ENCODE assay signal across 24 mouse cellular contexts in genomic region chr10:14101966-14102365, GRCm38 (mm10).
DNase-seq lines count a peak whose midpoint lies in the region; ATAC-seq and TF ChIP-seq lines count a peak whose summit lies in the region.
"Had no signal": no experiment of that assay in that cellular context is flagged by ENCODE, and none has a peak within 500 bp of the region (broad histone marks: within the 10 kb centered on the region; RNA-seq: fewer than 3 reads in every experiment).

No protein-coding gene starts in this region.

- 73% methylated on average over 5 of the region's 5 CpGs for WGBS in lung, postnatal 0 days

- no peak overlapping the region for H3K4me2 ChIP-seq in lung, postnatal 0 days (replicated peaks; ENCODE audit: low read depth, low read length)
- H3K4me2 ChIP-seq: forebrain, embryonic 15.5 days; heart, embryonic 12.5 days; limb, embryonic 13.5 days; liver, embryonic 12.5 days; lung, embryonic 14.5 days; neural tube, embryonic 13.5 days; stomach, embryonic 15.5 days had no signal

- no peaks in the 10 kb centered on the region for H3K9me3 ChIP-seq in lung, postnatal 0 days (ENCODE audit: low read length)
- H3K9me3 ChIP-seq: forebrain, embryonic 15.5 days; heart, embryonic 12.5 days; limb, embryonic 13.5 days; liver, embryonic 12.5 days; neural tube, embryonic 13.5 days; stomach, embryonic 15.5 days had no signal

- peak; percentile 36 for DNase-seq in adrenal gland, postnatal 10 days
- DNase-seq in adrenal gland, postnatal 36 days, result no peak
- DNase-seq in lung, postnatal 0 days (ENCODE audit: low spot score), result peak; percentile 22
- DNase-seq in lung, postnatal 25 days (ENCODE audit: low spot score), result no peak
- DNase-seq in brain, adult 2 months (ENCODE audit: low read depth, low spot score), result peak; percentile 65
- DNase-seq in skeletal muscle tissue, adult 2 months (ENCODE audit: low read depth, low spot score), result peak; percentile 31
- no peak for DNase-seq in heart, adult 11 months
- DNase-seq in kidney, postnatal 36 days, result no peak
- DNase-seq: cerebellum, adult 8-10 months; heart, postnatal 10 days; kidney, postnatal 25 days; lung, embryonic 14.5 days; midbrain, embryonic 14.5 days; right cerebral cortex, adult 18-20 months; right cerebral cortex, postnatal 4 days; thymus, adult 2 months had no signal

- H3K4me1 ChIP-seq in lung, postnatal 0 days (ENCODE audit: insufficient read depth, low read depth, low read length), result no peaks in the 10 kb centered on the region
- H3K4me1 ChIP-seq: forebrain, embryonic 15.5 days; limb, embryonic 13.5 days; liver, embryonic 12.5 days; neural tube, embryonic 13.5 days; stomach, embryonic 15.5 days had no signal

- no peaks in the 10 kb centered on the region for H3K27me3 ChIP-seq in lung, postnatal 0 days (replicated peaks; ENCODE audit: insufficient read depth, low read length)
- H3K27me3 ChIP-seq: forebrain, embryonic 15.5 days; heart, embryonic 12.5 days; limb, embryonic 13.5 days; liver, embryonic 12.5 days; neural tube, embryonic 13.5 days; stomach, embryonic 15.5 days had no signal

- no peak overlapping the region for H3K4me3 ChIP-seq in lung, postnatal 0 days (ENCODE audit: low read depth, low read length)
- H3K4me3 ChIP-seq: forebrain, embryonic 15.5 days; heart, embryonic 12.5 days; limb, embryonic 13.5 days; liver, embryonic 12.5 days; myocyte; neural tube, embryonic 13.5 days; stomach, embryonic 15.5 days had no signal

- TF ChIP-seq EP300 in lung, postnatal 0 days (IDR thresholded peaks at IDR 0.05), result no peak

- TF ChIP-seq CTCF in lung, postnatal 0 days (IDR thresholded peaks at IDR 0.05), result no peak

- no peaks in the 10 kb centered on the region for H3K36me3 ChIP-seq in lung, postnatal 0 days (ENCODE audit: insufficient read depth, low read length)
- H3K36me3 ChIP-seq: forebrain, embryonic 15.5 days; heart, embryonic 12.5 days; limb, embryonic 13.5 days; liver, embryonic 12.5 days; neural tube, embryonic 13.5 days; stomach, embryonic 15.5 days had no signal

- no peak overlapping the region for H3K27ac ChIP-seq in lung, postnatal 0 days (ENCODE audit: low read length)
- H3K27ac ChIP-seq: forebrain, embryonic 15.5 days; limb, embryonic 13.5 days; liver, embryonic 12.5 days; neural tube, embryonic 13.5 days; stomach, embryonic 15.5 days had no signal

- no peak for ATAC-seq in lung, postnatal 0 days
- ATAC-seq: intestine, postnatal 0 days; liver, embryonic 12.5 days had no signal

- no peak overlapping the region for H3K9ac ChIP-seq in lung, postnatal 0 days (replicated peaks; ENCODE audit: low read depth)
- H3K9ac ChIP-seq: forebrain, embryonic 15.5 days; heart, embryonic 12.5 days; limb, embryonic 13.5 days; liver, embryonic 12.5 days; lung, embryonic 14.5 days; neural tube, embryonic 13.5 days; stomach, embryonic 15.5 days had no signal

Comparison
In these comparisons a context has a peak if more than half of its experiments do, and no peak if none do; other contexts are left out.
1. DNase-seq: peak in adrenal gland, postnatal 10 days (single experiment), lung, postnatal 0 days (single experiment), brain, adult 2 months (single experiment) and skeletal muscle tissue, adult 2 months (single experiment); none in adrenal gland, postnatal 36 days (0 of 2), lung, postnatal 25 days (single experiment), heart, adult 11 months (single experiment) and kidney, postnatal 36 days (0 of 2).